Mouse (Mus musculus): Measurements from ENCODE around the gene Stim2.

Stim2 gene

GRCm38 (mm10) chr5:53994576-53994975, 3.7 kb upstream of the Stim2 start:
- DNase-seq (ENCODE audit: low read depth), result no peak

DNA sequence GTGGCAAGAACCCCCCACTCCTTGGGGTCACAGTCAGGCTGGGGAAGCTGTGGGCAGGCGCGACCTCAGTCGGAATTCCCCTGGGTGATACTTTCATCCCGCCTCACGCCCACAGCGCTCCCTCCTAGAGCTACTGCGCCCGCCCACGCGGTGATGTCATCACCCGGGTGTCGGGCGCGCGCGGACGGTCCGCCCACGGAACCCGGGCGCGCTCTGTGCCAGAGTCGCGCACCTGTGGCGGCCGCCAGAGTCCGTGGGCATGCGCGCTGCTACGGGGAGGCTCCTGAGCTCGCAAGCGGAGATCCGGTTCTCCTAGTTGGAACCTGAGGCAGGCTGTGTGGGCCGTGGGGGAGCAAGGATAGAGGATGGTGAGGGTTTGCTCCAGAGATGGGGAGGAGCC, 3.0 kb upstream of the Stim2 start:
- DNase-seq (ENCODE audit: low read depth), result no peak

DNA sequence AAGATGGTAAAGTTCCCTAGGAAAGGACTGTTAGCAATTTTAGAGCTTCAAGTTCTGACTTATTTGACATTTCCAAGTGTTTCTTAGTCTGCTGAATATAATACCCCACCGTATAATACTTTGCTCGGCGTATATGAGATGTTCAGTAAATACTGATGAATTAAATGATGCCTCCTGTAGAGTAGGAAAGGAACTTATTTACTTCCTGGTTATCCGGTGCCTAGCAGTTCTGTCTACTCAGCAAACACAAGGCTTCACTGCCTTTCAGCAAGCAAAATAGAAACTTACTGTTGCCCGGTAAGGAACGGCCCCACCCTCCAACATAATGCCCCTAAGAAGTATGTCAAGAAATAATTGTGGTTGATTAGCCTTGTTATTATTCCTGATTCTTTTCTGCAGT, 1.5 kb upstream of the Stim2 start:
- no peak for DNase-seq (ENCODE audit: low read depth)

- DNase-seq (ENCODE audit: low read depth), result no peak
These were observed 603 bp downstream of the Stim2 start for GRCm38 (mm10) chr5:53998743-53999460.

DNA sequence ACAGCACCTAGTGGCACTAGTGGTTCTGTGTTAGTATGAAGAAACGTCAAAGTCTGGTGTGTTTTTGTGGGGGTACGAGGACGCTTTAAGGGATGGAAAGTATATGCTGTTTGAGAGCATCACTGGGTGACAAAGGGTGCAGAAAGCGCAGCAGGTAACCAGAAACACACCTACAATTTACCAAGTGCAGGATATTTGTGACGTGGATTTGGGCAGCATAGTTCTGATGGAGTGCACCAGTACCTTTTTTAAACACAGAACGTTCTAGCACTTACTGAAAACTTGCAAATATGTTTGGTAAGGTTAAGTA, 1.1 kb downstream of the Stim2 start:
- no peak for DNase-seq (ENCODE audit: low read depth)

DNA sequence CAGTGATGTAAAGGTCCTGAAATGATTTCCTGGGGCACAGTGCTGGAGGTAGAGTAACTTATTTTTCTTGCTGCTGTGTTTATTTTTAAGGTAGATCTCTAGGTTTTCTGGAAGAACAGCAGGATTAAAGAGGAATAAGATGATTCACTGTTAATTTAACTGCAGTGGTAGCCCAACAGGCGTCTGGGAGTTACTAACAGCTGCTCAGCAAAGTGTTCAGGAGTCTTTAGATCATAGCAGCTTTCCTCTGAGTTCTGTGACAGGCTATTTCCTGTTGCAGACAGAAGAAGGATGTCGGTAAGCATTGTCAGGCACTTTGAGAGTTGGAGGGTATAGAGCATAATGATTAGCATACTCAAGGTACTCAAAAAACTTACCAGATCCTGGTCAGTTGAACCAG, 1.5 kb downstream of the Stim2 start:
- DNase-seq (ENCODE audit: low read depth), result no peak

DNA sequence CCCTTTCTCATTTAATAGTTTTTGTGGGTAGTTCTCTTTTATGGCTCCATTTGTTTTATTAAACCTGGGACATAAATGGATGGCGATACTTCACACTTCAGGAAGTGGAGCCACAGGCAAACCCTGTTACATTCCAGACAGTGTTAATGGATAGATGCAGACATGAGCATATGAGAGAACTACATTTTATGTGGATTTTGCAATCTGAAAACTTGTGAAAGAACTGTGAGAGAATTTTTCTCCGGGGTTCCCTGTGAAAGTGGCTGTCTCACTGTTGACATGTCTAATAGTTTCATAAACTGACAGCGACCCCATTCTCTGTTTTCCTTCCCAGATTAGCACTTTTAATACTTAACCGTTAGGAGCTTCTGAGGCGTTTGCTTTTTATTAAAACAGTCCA, 2.7 kb downstream of the Stim2 start:
- no peak for DNase-seq (ENCODE audit: low read depth)

DNA sequence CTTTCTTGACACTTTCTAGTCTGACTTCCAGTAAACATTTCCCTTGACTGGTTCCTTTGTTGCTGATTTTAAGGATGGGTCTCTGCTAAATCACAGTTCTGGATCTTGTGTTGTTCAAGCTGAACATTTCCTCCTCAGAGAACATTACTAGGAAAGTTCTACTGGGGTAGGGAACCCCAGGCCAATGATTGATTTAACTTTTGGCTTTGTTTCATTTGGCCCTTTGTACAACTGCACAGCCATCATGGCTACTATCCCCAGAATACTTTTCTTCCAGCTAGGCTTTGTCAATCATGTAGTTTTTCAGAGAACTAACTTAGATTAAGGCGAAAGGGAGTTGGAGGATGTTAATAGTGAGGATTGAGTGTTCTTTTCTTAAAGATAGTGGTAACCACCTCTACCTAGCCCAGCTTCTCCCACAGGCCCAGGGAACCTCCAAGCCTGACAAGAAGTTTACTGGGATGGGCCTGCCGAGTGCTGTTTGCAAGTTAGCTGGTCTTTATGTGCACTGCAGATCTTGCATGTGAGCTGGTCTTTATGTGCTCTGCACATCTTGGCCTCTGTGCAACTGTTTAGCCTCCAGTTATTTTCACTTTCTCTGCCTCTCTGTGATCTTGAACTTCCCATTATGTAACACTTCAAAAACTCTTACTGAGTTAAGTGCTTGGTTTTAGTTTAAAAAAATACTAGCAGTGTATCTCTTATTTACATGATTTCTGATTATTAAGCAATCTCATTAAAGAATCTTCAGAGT, 7.0 kb downstream of the Stim2 start:
- no peak for DNase-seq (ENCODE audit: low read depth)

GRCm38 (mm10) chr5:54005865-54006225, 7.5 kb downstream of the Stim2 start:
- DNase-seq (ENCODE audit: low read depth), result no peak

DNA sequence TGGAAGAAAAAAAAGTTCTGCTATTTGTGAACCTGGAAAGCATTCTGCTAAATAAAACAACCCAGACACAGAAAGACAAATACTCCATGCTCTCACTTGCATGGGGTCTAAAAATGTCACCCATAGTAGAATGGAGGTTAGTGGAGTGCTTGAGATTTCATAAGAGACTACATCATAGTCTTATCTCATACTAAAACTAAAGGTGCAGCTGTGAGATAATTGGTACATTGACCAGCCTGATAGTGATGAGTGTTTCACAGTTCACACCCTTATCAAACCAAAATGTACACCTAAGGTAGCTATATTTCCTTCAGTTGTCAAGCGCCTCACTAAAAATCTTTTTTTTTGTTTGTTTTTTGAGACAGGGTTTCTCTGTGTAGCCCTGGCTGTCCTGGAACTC, 8.5 kb downstream of the Stim2 start:
- DNase-seq (ENCODE audit: low read depth), result no peak

- no peak for DNase-seq (ENCODE audit: low read depth)
These were observed 9.3 kb downstream of the Stim2 start for GRCm38 (mm10) chr5:54007617-54008016.

GRCm38 (mm10) chr5:54013271-54013670, 15.0 kb downstream of the Stim2 start:
- no peak for DNase-seq (ENCODE audit: low read depth)

DNA sequence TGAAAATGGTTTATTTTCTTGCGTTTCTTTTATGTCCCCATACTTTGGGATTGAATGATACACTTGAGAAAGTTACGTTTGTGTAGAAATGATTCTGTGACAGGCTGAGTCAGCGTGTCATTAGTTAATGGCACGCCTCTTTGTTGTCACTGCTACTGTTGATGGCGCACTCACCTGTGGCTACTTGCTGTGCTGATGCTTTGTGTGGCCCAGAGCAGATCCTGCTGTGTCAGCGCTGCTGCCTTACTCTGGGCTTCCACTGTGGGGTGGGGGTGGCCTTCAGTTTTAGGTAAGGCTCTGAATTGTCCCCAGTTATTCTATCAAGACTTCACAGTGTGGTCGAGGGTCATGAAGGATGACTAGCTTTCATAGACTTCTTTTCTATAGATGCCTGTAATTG, 18.8 kb downstream of the Stim2 start:
- DNase-seq (ENCODE audit: low read depth), result no peak

DNA sequence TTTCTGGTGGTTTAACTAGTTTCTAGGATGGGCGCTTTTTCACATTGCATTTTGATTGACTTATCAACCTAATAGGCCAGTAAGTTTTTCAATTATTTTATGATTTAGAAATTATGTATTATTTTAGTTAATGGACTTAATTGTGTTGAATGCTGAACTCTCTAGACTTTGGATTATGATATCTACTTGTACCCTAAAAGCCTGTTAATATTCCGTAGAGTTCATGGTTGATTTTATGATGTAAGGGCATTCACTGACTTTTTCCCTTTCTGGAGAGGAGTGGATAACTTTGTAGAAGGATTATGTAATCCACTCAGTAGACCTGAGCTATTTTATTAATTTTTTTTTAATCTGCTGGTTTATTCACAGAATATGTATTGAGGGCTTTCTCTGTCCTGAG, 20.6 kb downstream of the Stim2 start:
- no peak for DNase-seq (ENCODE audit: low read depth)

GRCm38 (mm10) chr5:54019546-54019945, 21.2 kb downstream of the Stim2 start:
- DNase-seq (ENCODE audit: low read depth), result no peak

DNA sequence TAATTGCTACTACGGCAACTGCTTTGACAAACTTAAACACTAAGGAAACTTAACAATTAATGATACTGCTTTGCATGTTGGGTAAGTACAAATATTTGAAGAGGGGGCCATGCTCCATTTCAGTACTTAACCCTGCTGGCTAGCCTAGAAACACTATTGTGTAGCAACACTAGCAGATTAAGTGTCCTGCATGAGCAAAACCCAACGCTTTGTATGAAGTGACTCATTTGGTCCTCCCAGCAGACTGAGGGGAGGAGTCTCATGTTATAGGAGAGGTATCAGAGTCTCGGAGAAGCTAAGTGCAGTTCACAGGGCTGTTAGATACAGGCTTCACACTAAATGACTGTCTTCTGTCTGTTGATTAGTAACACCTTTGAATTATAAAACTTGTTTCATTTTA, 26.3 kb downstream of the Stim2 start:
- DNase-seq (ENCODE audit: low read depth), result no peak

DNA sequence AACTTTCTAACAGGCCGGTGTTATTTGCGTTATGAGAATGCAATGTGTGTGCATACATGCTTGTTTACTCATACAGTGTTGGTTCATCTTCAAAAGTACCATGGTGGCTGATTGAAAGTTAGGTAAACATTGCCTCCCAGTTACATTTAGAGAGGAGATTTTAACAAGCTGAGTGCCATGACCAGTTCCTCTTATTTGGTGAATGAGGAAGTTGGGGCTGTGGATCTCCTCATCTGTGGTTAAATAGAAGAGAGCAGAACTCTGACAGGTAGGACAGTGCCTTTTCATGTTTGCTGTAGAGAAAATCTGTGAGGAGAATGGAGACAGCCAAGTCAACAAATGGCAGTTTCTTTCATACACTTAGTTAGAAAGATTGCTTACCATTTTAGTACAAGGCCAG, 27.3 kb downstream of the Stim2 start:
- no peak for DNase-seq (ENCODE audit: low read depth)

- no peak for DNase-seq (ENCODE audit: low read depth)
These were observed 34.9 kb downstream of the Stim2 start for GRCm38 (mm10) chr5:54033217-54033616.

DNA sequence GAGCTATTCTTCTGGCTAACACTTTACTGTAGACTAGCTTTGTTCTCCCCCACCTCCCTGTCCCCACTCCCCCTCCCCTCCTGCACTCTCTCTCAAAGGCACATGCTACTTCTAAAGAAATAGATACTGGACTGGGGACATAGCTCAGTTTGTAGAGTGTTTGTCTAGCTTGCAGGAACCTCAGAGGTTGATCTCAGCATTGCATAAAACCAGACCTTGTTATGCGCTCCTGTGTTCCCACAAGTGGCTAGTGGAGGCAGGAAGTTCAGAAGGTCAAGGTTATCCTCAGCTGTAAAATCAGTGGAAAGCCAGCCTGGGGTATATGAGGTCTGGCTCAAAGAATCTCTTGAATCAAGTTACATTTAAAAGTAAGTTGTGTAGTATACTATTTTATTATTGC, 36.4 kb downstream of the Stim2 start:
- no peak for DNase-seq (ENCODE audit: low read depth)

DNA sequence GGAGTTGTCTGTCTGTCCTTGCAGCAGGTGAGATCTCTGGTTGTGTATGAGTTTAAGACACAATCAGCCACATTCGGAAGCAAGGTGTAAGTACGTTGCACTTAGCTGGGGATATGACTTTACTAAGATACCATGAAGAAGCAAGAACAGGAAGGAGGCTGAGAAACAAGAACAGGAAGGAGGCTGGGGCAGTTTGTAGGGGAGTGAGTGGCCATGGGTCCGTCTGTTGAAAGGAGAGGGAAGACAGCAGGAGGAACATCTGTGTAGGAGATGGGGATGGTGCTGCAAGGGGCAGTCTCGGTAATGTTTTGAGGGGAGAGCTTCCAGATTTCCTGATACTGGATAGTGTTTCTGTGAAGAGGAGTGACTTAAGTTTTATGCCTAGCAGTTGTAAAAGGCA, 40.3 kb downstream of the Stim2 start:
- DNase-seq (ENCODE audit: low read depth), result no peak

GRCm38 (mm10) chr5:54040527-54040926, 42.2 kb downstream of the Stim2 start:
- no peak for DNase-seq (ENCODE audit: low read depth)

- no peak for DNase-seq (ENCODE audit: low read depth)
These were observed 43.7 kb downstream of the Stim2 start for GRCm38 (mm10) chr5:54042013-54042412.

DNA sequence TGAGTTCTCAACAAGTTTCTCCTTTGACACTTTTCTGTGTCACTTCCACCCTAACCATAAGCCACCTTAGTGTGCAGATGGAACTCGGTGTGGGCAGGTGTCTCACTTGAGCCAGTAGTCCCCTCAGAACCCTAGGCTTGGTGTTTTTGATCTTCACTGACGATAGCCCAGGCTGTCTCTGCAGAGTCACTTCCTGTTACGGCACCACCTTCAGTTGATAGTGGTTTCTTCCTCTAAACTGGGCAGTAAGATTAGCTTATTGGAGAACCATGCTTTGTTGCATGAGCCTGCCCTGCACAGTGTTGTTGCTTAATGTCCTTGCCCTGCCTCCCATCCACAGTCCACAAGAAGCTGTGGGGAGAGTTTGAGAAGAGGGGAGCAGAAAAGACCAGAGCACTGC, 47.2 kb downstream of the Stim2 start:
- DNase-seq (ENCODE audit: low read depth), result peak; percentile 10

GRCm38 (mm10) chr5:54046432-54046831, 48.1 kb downstream of the Stim2 start:
- no peak for DNase-seq (ENCODE audit: low read depth)
